In the genomic region with DNA sequence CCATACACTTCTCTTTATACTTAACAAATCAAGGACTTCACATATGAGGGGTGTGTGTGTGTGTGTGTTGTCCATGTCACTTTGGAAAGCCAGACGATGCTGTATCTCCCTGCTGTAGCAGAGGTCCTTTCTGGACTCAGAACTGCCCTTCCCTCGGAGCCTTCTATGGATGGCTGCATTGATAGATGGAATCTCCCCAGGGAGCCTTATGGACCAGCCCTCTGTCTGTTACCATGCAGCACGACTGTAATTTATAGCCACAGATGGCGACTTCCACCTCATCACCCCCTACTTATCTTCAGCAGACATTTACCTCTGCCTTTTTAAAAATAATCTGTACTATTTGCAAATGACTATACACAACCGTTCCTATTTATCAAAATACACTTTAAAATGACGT, we compare ENCODE assay signal across 15 mouse cellular contexts.
DNase-seq lines count a peak whose midpoint lies in the region; ATAC-seq lines count a peak whose summit lies in the region.
"Had no signal": no experiment of that assay in that cellular context is flagged by ENCODE, and none has a peak within 500 bp of the region (broad histone marks: within the 10 kb centered on the region; RNA-seq: fewer than 3 reads in every experiment).

No protein-coding gene starts in this region.

- DNase-seq in embryo, embryonic 10 days (ENCODE audit: low spot score): peak; percentile 52
- no peak for DNase-seq in embryo, embryonic 9.5 days (ENCODE audit: extremely low spot score)
- DNase-seq in cerebellum, postnatal 10 days: peak; percentile 84 to 86
- DNase-seq in hindbrain, embryonic 14.5 days (ENCODE audit: low spot score): no peak
- DNase-seq in neural tube, embryonic 11.5 days (ENCODE audit: low spot score): peak; percentile 31
- DNase-seq in left cerebral cortex, postnatal 10 days (ENCODE audit: extremely low spot score in 1 of 2, low spot score in 2 of 2): no peak
- DNase-seq: adrenal gland, postnatal 25 days; heart, adult 18-20 months; heart, postnatal 4 days; kidney, adult 8-10 months; liver, embryonic 13.5 days; thymus, adult 2 months had no signal

- no peak for ATAC-seq in hindbrain, embryonic 14.5 days (ENCODE audit: low FRiP score)
- ATAC-seq in neural tube, embryonic 11.5 days (ENCODE audit: insufficient read depth, low FRiP score, low TSS enrichment): peak; percentile 42; the same call in 1 of the 2 replicates
- no peak for ATAC-seq in heart, embryonic 12.5 days (ENCODE audit: insufficient number of reproducible peaks, low FRiP score)
- ATAC-seq in erythroid progenitor cell, adult 5-6 weeks (replicated peaks; ENCODE audit: low FRiP score, poor library complexity, severe bottlenecking): no peak

- H3K27ac ChIP-seq in hindbrain, embryonic 14.5 days: 0 out of 2 replicates have a peak overlapping the region, but pooled peaks have one; percentile 62
- peak overlapping the region; percentile 58 for H3K27ac ChIP-seq in neural tube, embryonic 11.5 days (ENCODE audit: low read depth, low read length)
- H3K27ac ChIP-seq in heart, embryonic 12.5 days (ENCODE audit: poor library complexity, severe bottlenecking): no peak overlapping the region
- H3K27ac ChIP-seq: left cerebral cortex, adult 2 months; liver, embryonic 13.5 days had no signal

- no peaks in the 10 kb centered on the region for H3K36me3 ChIP-seq in hindbrain, embryonic 14.5 days (replicated peaks; ENCODE audit: control insufficient read depth, insufficient read depth)
- no peaks in the 10 kb centered on the region for H3K36me3 ChIP-seq in neural tube, embryonic 11.5 days (ENCODE audit: control insufficient read depth, insufficient read depth, low read length)
- H3K36me3 ChIP-seq in heart, embryonic 12.5 days: no peaks in the 10 kb centered on the region
- H3K36me3 ChIP-seq: liver, embryonic 13.5 days had no signal

- H3K4me2 ChIP-seq in hindbrain, embryonic 14.5 days (replicated peaks): no peak overlapping the region
- no peak overlapping the region for H3K4me2 ChIP-seq in neural tube, embryonic 11.5 days (ENCODE audit: low read depth)
- no peak overlapping the region for H3K4me2 ChIP-seq in heart, embryonic 12.5 days
- H3K4me2 ChIP-seq: liver, embryonic 13.5 days had no signal

- H3K9ac ChIP-seq in hindbrain, embryonic 14.5 days: no peak overlapping the region
- no peak overlapping the region for H3K9ac ChIP-seq in neural tube, embryonic 11.5 days (ENCODE audit: low read length)
- H3K9ac ChIP-seq in heart, embryonic 12.5 days: no peak overlapping the region
- H3K9ac ChIP-seq: liver, embryonic 13.5 days had no signal

- peaks cover 42% of the 10 kb centered on the region for H3K4me1 ChIP-seq in hindbrain, embryonic 14.5 days (replicated peaks; ENCODE audit: control insufficient read depth, insufficient read depth, low read length)
- H3K4me1 ChIP-seq in neural tube, embryonic 11.5 days (ENCODE audit: control insufficient read depth, insufficient read depth, low read length): peaks cover 13% of the 10 kb centered on the region
- peaks cover 4% of the 10 kb centered on the region for H3K4me1 ChIP-seq in heart, embryonic 12.5 days (replicated peaks)

- H3K27me3 ChIP-seq in hindbrain, embryonic 14.5 days (ENCODE audit: control insufficient read depth, insufficient read depth, low read length): no peaks in the 10 kb centered on the region
- no peaks in the 10 kb centered on the region for H3K27me3 ChIP-seq in neural tube, embryonic 11.5 days (ENCODE audit: control insufficient read depth, insufficient read depth, low read length)
- H3K27me3 ChIP-seq in heart, embryonic 12.5 days (replicated peaks): no peaks in the 10 kb centered on the region
- H3K27me3 ChIP-seq: liver, embryonic 13.5 days had no signal

- H3K9me3 ChIP-seq in hindbrain, embryonic 14.5 days (ENCODE audit: control insufficient read depth, low read length): no peaks in the 10 kb centered on the region
- no peaks in the 10 kb centered on the region for H3K9me3 ChIP-seq in neural tube, embryonic 11.5 days (ENCODE audit: control insufficient read depth, low read length)
- H3K9me3 ChIP-seq in heart, embryonic 12.5 days (replicated peaks): no peaks in the 10 kb centered on the region
- H3K9me3 ChIP-seq: liver, embryonic 13.5 days had no signal

- H3K4me3 ChIP-seq in hindbrain, embryonic 14.5 days (replicated peaks; ENCODE audit: low read length): no peak overlapping the region
- H3K4me3 ChIP-seq in neural tube, embryonic 11.5 days (ENCODE audit: low read depth, low read length): no peak overlapping the region
- no peak overlapping the region for H3K4me3 ChIP-seq in heart, embryonic 12.5 days
- H3K4me3 ChIP-seq: left cerebral cortex, adult 2 months; liver, embryonic 13.5 days had no signal

- intact Hi-C loops in left cerebral cortex, postnatal 10 days (cut with DNase I): no loop called here

- WGBS in hindbrain, embryonic 14.5 days: 32% methylated on average over 6 of the region's 6 CpGs
- WGBS in neural tube, embryonic 11.5 days: 34% methylated on average over 6 of the region's 6 CpGs
- WGBS in heart, embryonic 12.5 days: 63% methylated on average over 6 of the region's 6 CpGs

Comparison
In these comparisons a context has a peak if more than half of its experiments do, and no peak if none do; other contexts are left out.
1. DNase-seq: peak in embryo, embryonic 10 days (single experiment), cerebellum, postnatal 10 days (2 of 2) and neural tube, embryonic 11.5 days (single experiment); none in embryo, embryonic 9.5 days (single experiment), hindbrain, embryonic 14.5 days (single experiment) and left cerebral cortex, postnatal 10 days (0 of 2).